Mouse (Mus musculus) embryonic fibroblast, embryonic 13.5 days (primary cell): ENCODE data around the gene Pkib. TPM values are rescaled to one million over a fixed set of nuclear protein-coding genes. Genes with fewer than 3 reads are reported as not detected.

Source experiments
- H3K27ac ChIP-seq: 2 replicates; pipeline ENCODE4 v1.5.1; 2012; ENCODE audit warnings: low read length, control low read depth, inconsistent platforms; ENCODE audit not compliant: insufficient read depth
- H3K4me1 ChIP-seq: 2 replicates; pipeline ENCODE4 v1.6.1; 2011; ENCODE audit warnings: low read length; ENCODE audit not compliant: control insufficient read depth, insufficient read depth
- H3K4me3 ChIP-seq: 2 replicates; pipeline ENCODE4 v1.5.1; 2011; ENCODE audit warnings: mild to moderate bottlenecking, control low read depth, low read length; ENCODE audit not compliant: insufficient read depth
- CTCF ChIP-seq: IDR thresholded peaks from 2 replicates; pipeline ENCODE4 v1.5.1; 2011; ENCODE audit warnings: mild to moderate bottlenecking, control low read depth, low read length, moderate library complexity, borderline replicate concordance; ENCODE audit not compliant: insufficient read depth
- POLR2A ChIP-seq: IDR thresholded peaks from 2 replicates; pipeline ENCODE4 v1.6.1; 2011; ENCODE audit warnings: low read depth, mild to moderate bottlenecking, control low read depth, low read length, moderate library complexity
- polyA plus RNA-seq: library from polyadenylated mRNA; stranded (reverse); fragments of >200 nt; gene quantifications from 2 replicates; pipeline ENCODE4 v1.2.4, GENCODE M21; 2011; ENCODE audit warnings: low read depth; ENCODE audit not compliant: missing spikeins, insufficient read length

Gene Pkib
- not detected in 2 replicates for polyA plus RNA-seq

DNA sequence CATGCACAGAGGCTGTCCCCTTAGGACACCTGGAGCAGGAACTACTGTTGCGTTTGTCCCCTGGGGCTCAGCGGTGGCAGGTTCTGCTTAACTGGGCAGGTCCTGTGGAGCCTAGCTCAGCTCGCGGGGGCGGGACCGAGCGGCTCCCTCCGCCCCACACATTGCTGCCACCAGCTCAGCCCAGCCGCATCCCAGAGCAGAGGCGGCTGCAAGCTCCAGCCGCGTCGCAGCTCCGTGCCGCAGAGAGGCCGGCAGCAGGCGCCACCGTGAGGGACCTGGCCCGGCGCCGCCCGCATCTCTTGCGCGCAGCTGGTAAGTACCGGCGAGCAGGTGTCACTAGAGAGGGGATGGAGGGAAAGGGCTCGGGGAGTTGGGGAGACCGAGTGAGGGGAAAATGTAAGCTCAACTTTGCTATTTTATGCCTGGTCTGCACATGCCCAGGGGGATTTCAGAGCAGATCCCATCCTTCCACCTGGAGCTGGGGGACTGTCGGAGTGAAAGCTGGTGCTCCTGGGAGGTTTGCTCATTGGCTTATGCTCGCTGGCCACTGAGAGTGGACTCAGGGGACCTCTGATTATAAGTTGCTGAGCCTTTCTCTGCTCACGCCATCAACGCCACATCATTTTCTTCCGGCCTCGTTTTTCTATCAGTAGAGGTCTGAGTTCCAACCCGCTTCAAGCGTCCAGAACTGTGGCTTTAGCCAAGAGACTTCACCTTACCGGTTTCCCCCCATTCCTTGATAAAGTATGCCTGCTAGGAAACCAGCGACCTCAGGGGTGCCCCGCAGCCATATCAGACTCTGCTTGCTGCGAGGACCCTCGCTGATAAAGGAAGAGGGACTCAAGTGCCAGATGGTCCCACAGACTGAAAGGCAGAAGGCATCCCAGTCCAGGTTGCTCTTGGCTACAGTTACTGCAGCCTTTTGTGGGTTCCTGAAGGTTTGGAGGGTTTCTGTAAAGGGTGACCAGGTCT, at the start of gene Pkib:
Gene Pkib (plus strand): TSS at position 86 of the 972 bp plus-strand sequence.
- H3K4me3 ChIP-seq, result peak within 1 kb of the TSS; percentile 13
- TF ChIP-seq POLR2A (no peak), CTCF (no peak)

DNA sequence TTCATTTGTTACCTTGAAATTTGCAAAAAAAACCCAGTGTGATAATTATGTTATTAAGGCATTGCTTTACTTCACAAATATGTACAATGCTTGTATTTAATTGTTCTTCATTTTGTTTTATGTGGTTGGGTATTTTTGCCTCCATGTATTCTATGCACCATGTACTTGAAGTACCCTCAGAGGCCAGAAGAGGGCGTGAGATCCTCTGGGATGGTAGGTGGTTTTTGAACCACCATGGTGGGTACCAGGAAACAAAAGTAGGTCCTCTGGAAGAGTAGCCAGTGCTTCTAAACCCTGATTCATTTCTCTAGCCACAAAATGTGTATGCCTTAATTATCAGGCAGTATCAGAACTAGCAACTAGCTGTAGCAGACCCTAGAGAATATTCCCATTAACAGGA, 47.9 kb upstream of the Pkib start:
- H3K4me1 ChIP-seq, result no peaks in the 10 kb centered on the region
- H3K4me3 ChIP-seq, result no peak overlapping the region
- TF ChIP-seq CTCF, result no peak
- TF ChIP-seq POLR2A, result no peak
- H3K27ac ChIP-seq, result no peak overlapping the region

More for the DNA sequence above, at the start of gene Pkib:
- Histone ChIP-seq H3K27ac (no peak within 1 kb of the TSS), H3K4me1 (no peaks in the 10 kb centered on the region; the same call in 1 of the 2 replicates)

DNA sequence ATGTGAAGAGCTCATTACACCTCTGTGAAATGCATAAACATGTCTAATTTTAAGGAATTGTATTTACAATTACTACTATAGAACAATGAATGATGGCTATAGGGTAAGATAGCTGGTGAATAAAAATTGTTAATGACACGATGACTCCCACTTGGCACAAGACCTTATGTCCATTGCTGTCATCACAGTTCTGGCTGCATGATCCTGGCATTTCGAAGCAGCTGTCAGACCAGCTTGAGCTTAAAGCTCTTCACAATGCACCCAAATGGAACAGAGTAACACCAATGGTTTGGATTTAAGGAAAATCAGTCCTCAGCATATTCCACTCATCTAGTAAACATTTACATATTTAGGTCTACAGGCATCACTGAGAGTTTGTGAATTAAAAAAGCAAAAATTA, 37.5 kb upstream of the Pkib start:
- H3K4me1 ChIP-seq, result no peaks in the 10 kb centered on the region
- TF ChIP-seq CTCF, result no peak
- TF ChIP-seq POLR2A, result no peak
- no peak overlapping the region for H3K4me3 ChIP-seq
- H3K27ac ChIP-seq, result no peak overlapping the region

DNA sequence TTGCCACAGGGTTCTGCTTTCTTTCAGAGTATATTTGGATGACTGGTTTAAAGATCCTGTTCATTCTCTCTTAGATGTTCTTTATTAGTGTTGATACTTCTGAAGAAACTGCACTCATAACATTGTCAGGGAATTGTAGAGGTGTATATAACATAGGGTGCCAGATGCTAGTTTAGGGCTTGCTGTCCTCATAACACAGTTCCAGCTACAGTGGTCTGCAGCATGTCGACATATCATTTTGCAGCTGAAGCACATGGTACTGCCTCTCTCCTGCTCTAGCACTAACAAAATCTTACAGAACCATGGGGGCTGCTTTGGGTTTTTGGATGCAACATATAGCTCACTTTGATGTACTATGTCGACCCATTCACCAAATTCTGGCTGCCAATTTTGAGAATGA, 34.6 kb upstream of the Pkib start:
- no peak for TF ChIP-seq POLR2A
- no peak for TF ChIP-seq CTCF
- Histone ChIP-seq H3K27ac (no peak overlapping the region), H3K4me1 (no peaks in the 10 kb centered on the region), H3K4me3 (no peak overlapping the region)

DNA sequence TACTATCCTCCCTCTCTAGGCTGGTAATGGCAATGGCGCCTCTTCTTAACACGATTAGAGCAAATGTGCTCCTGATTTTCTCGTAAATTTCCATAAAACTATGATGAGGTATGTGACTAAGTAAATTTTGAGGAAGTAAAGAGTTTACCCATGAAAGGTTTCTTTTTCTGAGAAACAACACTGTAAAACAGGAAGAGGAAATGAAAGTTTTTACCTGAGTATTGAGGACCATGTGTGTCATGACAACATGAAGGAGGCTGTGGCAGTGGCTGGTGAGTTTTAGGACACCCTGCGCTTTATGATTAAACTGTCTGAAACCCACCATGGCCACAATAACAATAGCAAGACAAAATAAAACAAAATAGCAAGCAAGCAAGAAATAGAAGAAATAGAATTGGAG, 28.8 kb upstream of the Pkib start:
- TF ChIP-seq CTCF (no peak), POLR2A (no peak)
- Histone ChIP-seq H3K27ac (no peak overlapping the region), H3K4me3 (no peak overlapping the region)

DNA sequence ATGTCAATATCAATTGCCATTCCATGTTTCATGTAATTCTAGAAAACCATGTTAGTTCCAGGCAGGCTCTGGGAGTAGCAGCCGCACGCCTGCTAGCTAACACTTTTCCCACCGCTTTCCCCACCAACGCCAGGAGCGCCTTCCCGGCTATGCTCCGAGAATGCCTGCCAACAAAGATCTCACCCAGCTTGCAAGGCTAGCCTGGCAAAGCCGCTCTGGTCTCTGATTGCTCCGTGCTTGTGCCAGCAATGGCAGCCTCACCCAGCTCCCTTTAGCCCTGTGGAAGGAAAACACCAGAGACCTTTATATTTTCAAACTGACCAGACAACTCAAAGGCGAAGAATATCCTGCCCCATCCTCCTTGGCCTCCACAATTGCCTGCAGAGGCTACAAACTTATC, 8.5 kb upstream of the Pkib start:
- TF ChIP-seq POLR2A (no peak), CTCF (no peak)
- Histone ChIP-seq H3K4me1 (no peaks in the 10 kb centered on the region), H3K4me3 (no peak overlapping the region), H3K27ac (no peak overlapping the region)

More for the DNA sequence above, 28.8 kb upstream of the Pkib start:
- H3K4me1 ChIP-seq, result no peaks in the 10 kb centered on the region

DNA sequence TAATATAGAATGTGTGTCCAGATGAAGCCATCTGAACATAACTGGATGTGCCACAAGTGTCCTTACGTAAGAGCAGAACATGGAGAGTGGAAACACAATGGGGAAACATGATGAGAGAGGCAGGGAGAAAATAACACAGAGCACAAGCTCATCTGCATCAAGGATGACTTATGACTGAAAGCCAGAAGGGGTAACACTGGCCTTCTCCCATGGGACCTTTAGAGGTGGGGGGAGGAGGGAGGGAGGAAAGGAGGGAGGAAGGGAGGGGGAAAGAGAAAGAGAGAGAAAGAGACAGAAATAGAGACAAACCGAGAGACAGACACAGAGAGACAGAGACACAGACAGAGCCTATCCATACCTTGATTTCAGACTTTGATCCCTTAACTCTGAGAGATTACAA, 4.0 kb upstream of the Pkib start:
- H3K4me3 ChIP-seq, result no peak overlapping the region
- no peak for TF ChIP-seq CTCF
- no peak for TF ChIP-seq POLR2A
- no peak overlapping the region for H3K27ac ChIP-seq
- H3K4me1 ChIP-seq, result no peaks in the 10 kb centered on the region; the same call in 1 of the 2 replicates

DNA sequence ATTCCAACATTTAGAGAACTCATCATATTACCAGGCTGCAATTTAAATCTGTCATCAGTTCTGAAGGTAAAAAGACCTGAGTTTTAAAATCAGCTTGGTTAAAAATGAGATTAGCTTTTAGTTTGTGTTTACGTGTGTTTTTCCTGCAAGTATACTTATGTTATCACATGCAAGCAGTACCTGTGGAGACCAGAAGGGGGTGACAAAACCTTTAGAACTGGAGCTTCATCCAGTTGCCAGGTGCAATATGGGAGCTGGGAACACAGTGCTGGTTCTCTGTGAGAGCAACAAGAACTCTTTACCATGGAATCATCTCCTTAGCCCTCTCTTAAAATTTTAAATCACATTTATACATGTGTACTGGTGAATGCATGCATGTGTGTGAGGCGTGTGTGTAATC, 1.2 kb upstream of the Pkib start:
- Histone ChIP-seq H3K4me3 (no peak overlapping the region), H3K27ac (no peak overlapping the region), H3K4me1 (no peaks in the 10 kb centered on the region; the same call in 1 of the 2 replicates)
- TF ChIP-seq CTCF, result no peak
- TF ChIP-seq POLR2A, result no peak

DNA sequence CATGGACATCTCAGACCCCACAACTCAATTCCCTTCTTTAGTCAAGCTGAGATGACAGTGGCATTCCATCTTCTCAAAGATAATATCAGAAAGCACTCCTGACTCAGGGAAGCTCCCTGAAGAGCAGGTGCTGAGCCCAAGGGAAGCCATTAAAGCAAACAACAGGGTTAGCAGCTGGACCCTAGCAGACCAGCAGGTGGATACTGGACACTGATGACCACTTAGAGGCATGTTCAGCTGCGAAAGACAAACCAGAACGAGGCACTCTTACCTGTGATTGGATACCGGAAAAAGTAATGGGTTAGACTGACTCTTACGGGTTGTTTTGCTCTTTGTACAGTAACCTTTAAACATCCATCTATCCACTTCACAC, 1.1 kb downstream of the Pkib start:
- TF ChIP-seq CTCF (no peak), POLR2A (no peak)
- Histone ChIP-seq H3K4me1 (no peaks in the 10 kb centered on the region; the same call in 1 of the 2 replicates), H3K4me3 (no peak overlapping the region), H3K27ac (no peak overlapping the region)

DNA sequence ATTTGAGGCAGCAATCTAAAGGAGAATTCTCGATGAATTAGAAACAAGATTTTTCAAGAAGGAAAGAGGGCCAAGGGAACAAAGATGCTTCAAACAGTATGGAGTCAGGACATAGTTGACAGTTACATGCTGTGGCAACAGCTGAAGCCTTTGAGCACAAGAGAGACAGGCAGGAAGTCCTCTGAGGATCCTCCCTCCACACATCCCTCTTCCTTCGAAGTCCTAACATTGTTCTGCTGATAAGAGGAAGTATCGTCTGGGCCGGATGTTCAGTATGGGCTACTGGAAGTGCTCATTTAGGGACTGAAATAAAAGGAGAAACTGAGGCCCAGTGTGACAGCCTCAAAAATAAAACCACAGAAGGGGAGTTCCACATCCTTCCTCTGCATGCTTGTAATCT, 5.2 kb downstream of the Pkib start:
- no peak overlapping the region for H3K4me3 ChIP-seq
- no peak for TF ChIP-seq CTCF
- TF ChIP-seq POLR2A, result no peak

More for the DNA sequence above, 5.2 kb downstream of the Pkib start:
- no peaks in the 10 kb centered on the region for H3K4me1 ChIP-seq
- no peak overlapping the region for H3K27ac ChIP-seq
